Mouse (Mus musculus) hindbrain, postnatal 0 days (tissue): ENCODE data around the gene St5. TPM values are rescaled to one million over a fixed set of nuclear protein-coding genes. Genes with fewer than 3 reads are reported as not detected.
A peak's percentile ranks its signal among the peaks of the same experiment; 100 is the strongest.

ENCODE experiments used
- ATAC-seq: fragments of 200-750 bp; cut with Nextera tagmentation; 2 replicates; pipeline ENCODE4 v1.8.0; 2017; ENCODE audit warnings: mild to moderate bottlenecking, moderate TSS enrichment, moderate library complexity
- DNase-seq: peaks from one replicate; pipeline ENCODE4 v3.0.0-alpha.2; 2015; ENCODE audit warnings: low spot score
- H3K27ac ChIP-seq: fragments of 300-500 bp; sonication (generic); 2 replicates; pipeline ENCODE4 v1.5.1; 2014; ENCODE audit warnings: mild to moderate bottlenecking
- H3K27me3 ChIP-seq: fragments of 300-500 bp; sonication (generic); 2 replicates; pipeline ENCODE4 v1.6.1; 2014; ENCODE audit warnings: low read length, mixed read lengths; ENCODE audit not compliant: insufficient read depth
- H3K36me3 ChIP-seq: fragments of 300-500 bp; sonication (generic); 2 replicates; pipeline ENCODE4 v1.6.1; 2014; ENCODE audit warnings: low read length, mixed read lengths; ENCODE audit not compliant: insufficient read depth
- H3K4me1 ChIP-seq: fragments of 300-500 bp; sonication (generic); 2 replicates; pipeline ENCODE4 v1.6.1; 2014; ENCODE audit warnings: antibody characterized with exemption, low read length, mixed read lengths; ENCODE audit not compliant: insufficient read depth
- H3K4me2 ChIP-seq: fragments of 300-500 bp; sonication (generic); 2 replicates; pipeline ENCODE4 v1.6.1; 2014; ENCODE audit warnings: low read depth, mild to moderate bottlenecking, low read length, moderate library complexity, mixed read lengths
- H3K4me3 ChIP-seq: fragments of 300-500 bp; sonication (generic); 2 replicates; pipeline ENCODE4 v1.5.1; 2014; ENCODE audit warnings: low read length
- H3K9ac ChIP-seq: fragments of 300-500 bp; sonication (generic); replicated peaks from 2 replicates; pipeline ENCODE4 v1.6.1; 2014; ENCODE audit warnings: mild to moderate bottlenecking, low read length, moderate library complexity, mixed read lengths
- H3K9me3 ChIP-seq: fragments of 300-500 bp; sonication (generic); 2 replicates; pipeline ENCODE4 v1.6.1; 2016; ENCODE audit warnings: low read length, mixed read lengths
- CTCF ChIP-seq: IDR thresholded peaks from 2 replicates; pipeline ENCODE4 v1.5.1; 2016; ENCODE audit warnings: antibody characterized with exemption, control low read depth, low read depth
- WGBS: fragments of 180-500 bp; shearing (Covaris S2); extraction: QIAGEN DNeasy Blood & Tissue Kit; methylation state at CpG from one replicate; pipeline ENCODE4 v1.1.7; 2014; 5-methylcytosine and 5-hydroxymethylcytosine counted together
- polyA plus RNA-seq: library from polyadenylated mRNA; unstranded; fragments of >200 nt; fragmentation: Nextera tagmentation; extraction: Ambion mirVana; gene quantifications from 2 replicates; pipeline ENCODE4 v1.2.1, GENCODE M21; 2015
- total RNA-seq: library from RNA; depleted of rRNA; stranded (reverse); fragments of >200 nt; gene quantifications from 2 replicates; pipeline ENCODE4 v1.2.3, GENCODE M21; 2014

St5 gene
- total and polyA plus RNA-seq, 2 experiments from 2014 or later, result 21.2 to 34.0 TPM

DNA sequence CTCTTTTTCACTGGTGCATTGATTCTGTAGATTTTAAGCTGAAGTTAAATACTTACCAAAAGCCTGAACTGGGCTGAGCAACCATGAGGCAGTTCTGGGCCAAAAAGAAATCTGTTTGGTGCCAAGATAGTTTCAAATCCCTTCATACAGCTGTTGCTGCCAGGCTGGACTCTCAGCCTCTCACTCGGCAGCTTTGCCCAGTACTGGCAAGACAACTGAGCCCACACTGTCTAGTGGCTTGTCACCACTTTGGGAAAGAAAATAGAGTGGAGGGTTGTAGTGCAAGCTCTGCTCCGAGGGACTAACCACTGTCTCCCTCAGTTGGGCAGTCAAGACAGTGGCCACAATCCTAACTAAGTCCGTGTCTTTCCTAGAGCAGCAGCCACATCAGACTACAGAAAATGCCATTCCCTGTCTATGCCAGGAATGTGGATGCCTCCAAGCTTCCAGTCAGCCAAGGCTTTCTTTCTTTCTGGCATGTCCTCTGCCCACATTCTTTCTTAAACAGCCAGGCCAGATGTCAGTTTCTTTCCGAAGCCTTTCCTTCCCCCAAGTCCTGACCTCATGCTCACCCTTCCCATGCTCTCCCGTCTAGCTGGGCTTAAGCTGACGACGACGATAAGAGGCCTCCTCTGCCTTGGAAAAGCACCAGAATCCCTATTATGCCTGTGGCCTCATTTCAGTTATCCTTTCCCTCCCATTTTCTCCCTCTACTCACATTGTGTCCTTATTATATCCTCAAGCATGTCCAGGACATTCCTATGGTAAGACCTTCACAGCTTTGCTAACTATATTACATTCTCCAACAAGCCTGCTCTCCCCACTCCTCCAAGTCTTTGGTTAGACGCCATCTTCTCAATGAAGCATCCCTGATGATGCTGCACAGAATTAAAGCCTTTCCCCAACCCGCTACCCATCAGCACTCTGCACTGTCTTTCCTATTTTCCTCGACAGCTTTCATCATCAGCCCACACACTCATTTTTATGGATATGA lies 126.8 kb downstream of the St5 start:
- Histone ChIP-seq H3K9ac (no peak overlapping the region), H3K4me2 (no peak overlapping the region), H3K27ac (peak overlapping the region; percentile 58; the same call in 1 of the 2 replicates), H3K9me3 (no peaks in the 10 kb centered on the region), H3K36me3 (no peaks in the 10 kb centered on the region), H3K4me1 (peaks cover 17% of the 10 kb centered on the region), H3K4me3 (no peak overlapping the region), H3K27me3 (no peaks in the 10 kb centered on the region)
- no peak for TF ChIP-seq CTCF
- peak; percentile 77 for ATAC-seq
- 43% methylated on average over 11 of the region's 11 CpGs for WGBS
- peak; percentile 60 for DNase-seq

DNA sequence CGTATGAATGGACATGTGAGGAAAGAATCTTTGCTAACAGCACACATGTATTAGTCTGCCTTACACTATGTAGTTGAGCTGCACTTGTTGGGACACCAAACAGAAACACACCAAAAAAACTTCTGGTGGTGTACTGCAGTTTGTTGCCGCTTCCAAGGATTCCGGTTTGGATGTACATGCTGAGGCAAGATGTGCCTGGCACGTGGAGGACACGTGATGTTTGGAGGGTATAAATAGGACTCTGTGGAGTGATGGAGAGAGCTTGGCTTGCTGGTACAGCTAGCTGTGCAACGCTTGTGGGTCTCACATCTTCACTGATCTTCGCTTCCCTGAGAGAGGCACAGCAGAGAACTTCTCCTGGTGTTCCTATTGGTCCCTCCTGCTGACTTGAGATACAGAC lies 129.2 kb downstream of the St5 start:
- H3K27ac ChIP-seq, result no peak overlapping the region
- no peaks in the 10 kb centered on the region for H3K9me3 ChIP-seq
- no peak for TF ChIP-seq CTCF
- no peak overlapping the region for H3K4me2 ChIP-seq
- ATAC-seq (no peak), DNase-seq (no peak)
- H3K4me1 ChIP-seq, result peaks cover 17% of the 10 kb centered on the region
- no peaks in the 10 kb centered on the region for H3K36me3 ChIP-seq
- no peak overlapping the region for H3K4me3 ChIP-seq
- H3K9ac ChIP-seq, result no peak overlapping the region
- H3K27me3 ChIP-seq, result no peaks in the 10 kb centered on the region
- WGBS, result 92% methylated on average over 7 of the region's 7 CpGs

DNA sequence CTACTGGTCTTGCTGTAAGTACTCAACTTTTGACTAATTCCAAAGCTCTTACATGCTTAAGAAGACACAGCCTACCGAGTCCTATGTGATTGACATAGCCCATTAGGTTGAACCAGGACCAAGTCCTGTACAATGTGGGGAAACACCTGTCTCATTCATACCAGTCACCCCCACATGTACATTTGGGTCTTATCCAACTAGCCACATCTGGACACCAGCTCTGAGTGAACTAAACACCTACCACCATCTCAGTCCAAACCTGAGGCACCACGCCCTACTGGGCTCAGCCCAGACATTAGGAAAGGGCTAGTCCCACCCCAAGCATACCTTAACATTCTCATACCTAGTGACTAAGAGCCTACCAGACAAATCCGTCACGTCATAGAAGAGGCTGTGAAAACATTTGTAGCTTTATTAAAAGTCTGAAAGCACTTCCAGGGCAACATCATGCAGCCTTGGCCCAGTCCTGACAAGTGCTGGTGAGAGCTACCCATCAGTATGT lies 135.0 kb downstream of the St5 start:
- Histone ChIP-seq H3K4me3 (no peak overlapping the region), H3K4me1 (no peaks in the 10 kb centered on the region), H3K9me3 (no peaks in the 10 kb centered on the region), H3K4me2 (no peak overlapping the region), H3K9ac (no peak overlapping the region), H3K27me3 (no peaks in the 10 kb centered on the region), H3K36me3 (no peaks in the 10 kb centered on the region), H3K27ac (no peak overlapping the region)
- ATAC-seq (no peak), DNase-seq (no peak)
- TF ChIP-seq CTCF, result no peak
- WGBS, result 95% methylated on average over 4 of the region's 4 CpGs

DNA sequence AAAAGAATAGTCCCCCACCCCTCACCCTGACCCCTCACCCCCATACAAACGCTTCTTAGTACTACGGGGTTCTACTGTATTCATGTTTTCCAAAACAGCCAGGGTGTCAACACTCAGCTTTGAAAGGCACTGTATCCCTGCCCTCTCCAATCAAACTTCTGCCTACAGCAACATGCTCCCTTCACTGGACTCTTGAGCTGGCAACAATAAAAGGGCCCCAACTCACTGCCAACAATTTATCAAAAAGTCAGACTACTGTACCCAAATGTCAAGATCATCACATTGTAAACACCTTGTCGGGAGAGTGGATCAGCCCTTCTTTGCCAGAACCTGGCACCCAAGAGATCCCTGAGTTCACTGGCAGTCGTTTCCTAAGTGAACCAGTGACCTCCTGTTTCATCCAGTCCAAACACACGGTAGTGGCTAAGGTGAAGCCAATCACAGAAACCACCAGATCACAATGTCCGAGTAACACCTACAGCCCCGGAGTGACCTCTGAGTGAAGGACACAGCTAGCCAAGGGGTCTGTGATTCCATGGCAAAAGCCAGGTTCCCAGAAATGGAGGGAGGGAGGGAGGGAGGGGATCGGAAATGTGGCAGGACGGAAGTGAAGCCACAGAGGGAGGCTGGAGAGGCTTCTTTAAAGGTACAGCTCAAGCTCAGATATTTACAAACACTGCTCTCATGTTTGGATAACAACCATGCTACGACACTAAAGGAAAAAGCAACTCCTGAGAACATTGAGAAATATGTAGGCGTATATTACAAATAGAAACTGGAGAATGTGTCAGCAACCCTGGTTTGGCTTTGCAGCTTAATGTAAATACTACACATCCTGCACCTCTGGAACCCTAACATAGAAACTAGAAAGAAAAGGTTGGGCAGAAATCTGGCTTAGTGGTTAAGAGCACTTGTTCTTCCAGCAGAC lies 136.3 kb downstream of the St5 start:
- Histone ChIP-seq H3K4me2 (no peak overlapping the region), H3K27ac (no peak overlapping the region), H3K36me3 (no peaks in the 10 kb centered on the region), H3K4me3 (no peak overlapping the region), H3K4me1 (no peaks in the 10 kb centered on the region), H3K27me3 (no peaks in the 10 kb centered on the region), H3K9ac (no peak overlapping the region), H3K9me3 (no peaks in the 10 kb centered on the region)
- 70% methylated on average over 11 of the region's 11 CpGs for WGBS
- no peak for ATAC-seq
- no peak for TF ChIP-seq CTCF
- no peak for DNase-seq

DNA sequence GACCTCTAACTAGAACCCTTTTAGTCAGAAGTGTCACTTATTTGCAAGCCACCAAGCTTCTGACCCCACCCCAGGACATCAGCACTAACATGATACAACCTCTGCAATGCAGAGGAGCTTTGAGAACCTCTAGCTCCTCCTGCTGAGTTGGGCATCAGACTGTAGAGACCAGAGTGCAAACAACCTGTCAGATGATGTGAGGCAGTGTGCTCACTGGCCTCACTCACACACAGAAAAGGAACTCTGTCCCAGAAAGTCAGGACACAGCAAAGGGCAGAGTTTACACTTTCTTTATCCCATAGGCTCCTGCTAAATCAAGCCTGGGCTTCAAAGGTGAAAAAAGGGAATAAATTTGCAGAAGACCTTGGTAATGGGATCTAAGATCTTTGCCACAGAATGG lies 137.1 kb downstream of the St5 start:
- H3K4me2 ChIP-seq, result no peak overlapping the region
- TF ChIP-seq CTCF, result no peak
- no peak overlapping the region for H3K9ac ChIP-seq
- no peaks in the 10 kb centered on the region for H3K36me3 ChIP-seq
- H3K27ac ChIP-seq, result no peak overlapping the region
- ATAC-seq, result no peak
- no peak overlapping the region for H3K4me3 ChIP-seq
- no peaks in the 10 kb centered on the region for H3K9me3 ChIP-seq
- no peak for DNase-seq
- H3K27me3 ChIP-seq, result no peaks in the 10 kb centered on the region
- H3K4me1 ChIP-seq, result peaks cover 6% of the 10 kb centered on the region; the same call in 1 of the 2 replicates

DNA sequence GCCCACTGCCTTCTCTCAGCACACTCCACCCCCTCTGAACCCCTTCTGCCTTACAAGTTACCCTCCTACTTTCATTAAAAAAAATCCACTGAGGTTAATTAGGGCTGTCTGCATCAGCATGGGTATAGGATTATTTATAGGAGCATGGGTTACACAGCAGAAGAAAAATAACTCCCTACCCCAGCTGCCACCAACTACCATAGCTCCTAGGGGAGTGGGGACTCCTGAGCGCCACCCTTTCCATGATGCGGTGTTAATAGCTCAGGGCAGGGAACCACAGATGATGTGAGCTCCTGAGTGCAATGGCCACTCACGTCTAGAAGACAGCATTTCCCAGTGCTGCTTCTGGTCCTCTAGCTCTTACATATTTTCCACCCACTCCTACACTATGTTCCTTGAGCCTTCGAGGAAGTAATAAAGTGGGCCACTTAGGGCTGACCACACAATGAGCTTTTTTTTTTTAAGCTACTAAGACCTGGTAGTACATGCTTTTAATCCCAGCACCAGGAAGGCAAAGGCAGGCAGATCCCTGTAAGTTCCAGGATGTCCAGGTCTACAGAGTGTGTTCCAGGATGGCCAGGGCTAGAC lies 139.5 kb downstream of the St5 start:
- H3K27ac ChIP-seq, result no peak overlapping the region
- no peak overlapping the region for H3K4me3 ChIP-seq
- TF ChIP-seq CTCF, result no peak
- no peak overlapping the region for H3K4me2 ChIP-seq
- no peaks in the 10 kb centered on the region for H3K27me3 ChIP-seq
- 74% methylated on average over 4 of the region's 4 CpGs for WGBS
- no peaks in the 10 kb centered on the region for H3K36me3 ChIP-seq
- no peaks in the 10 kb centered on the region for H3K9me3 ChIP-seq
- DNase-seq, result no peak
- no peak for ATAC-seq
- H3K9ac ChIP-seq, result no peak overlapping the region
- H3K4me1 ChIP-seq, result peaks cover 6% of the 10 kb centered on the region; the same call in 1 of the 2 replicates
